Comparison of ENCODE assay signal across 10 mouse cellular contexts in genomic region chr13:92241426-92241825, GRCm38 (mm10).
A peak's percentile ranks its signal among the peaks of the same experiment; 100 is the strongest.
DNase-seq lines count a peak whose midpoint lies in the region; ATAC-seq and TF ChIP-seq lines count a peak whose summit lies in the region.
"Had no signal": no experiment of that assay in that cellular context is flagged by ENCODE, and none has a peak within 500 bp of the region (broad histone marks: within the 10 kb centered on the region; RNA-seq: fewer than 3 reads in every experiment).

No protein-coding gene starts in this region.

- TF ChIP-seq EP300 in lung, postnatal 0 days (IDR thresholded peaks at IDR 0.05) = no peak

- DNase-seq in lung, postnatal 0 days (ENCODE audit: low spot score) = peak; percentile 62
- no peak for DNase-seq in lung, postnatal 25 days (ENCODE audit: low spot score)
- peak; percentile 58 for DNase-seq in Muller cell, postnatal 12 days (ENCODE audit: inconsistent ontology term)
- peak; percentile 21 for DNase-seq in fibroblast of lung, adult 2 months (ENCODE audit: low read depth)
- DNase-seq in left cerebral cortex, adult 9 months (ENCODE audit: low spot score in 2 of 2) = no peak
- no peak for DNase-seq in midbrain, embryonic 10.5 days (ENCODE audit: low spot score)
- DNase-seq in right cerebral cortex, postnatal 14 days = no peak

- TF ChIP-seq POLR2A in myocyte (IDR thresholded peaks at IDR 0.05; ENCODE audit: insufficient read length, low read depth) = no peak

- no peak for TF ChIP-seq CTCF in lung, postnatal 0 days (IDR thresholded peaks at IDR 0.05)

- no peaks in the 10 kb centered on the region for H3K4me1 ChIP-seq in lung, postnatal 0 days (ENCODE audit: insufficient read depth, low read depth, low read length)
- H3K4me1 ChIP-seq in midbrain, embryonic 10.5 days = no peaks in the 10 kb centered on the region
- H3K4me1 ChIP-seq: embryonic facial prominence, embryonic 15.5 days had no signal

- no peak overlapping the region for H3ac ChIP-seq in myocyte (ENCODE audit: control insufficient read depth, insufficient read length)

- H3K9me3 ChIP-seq in lung, postnatal 0 days (ENCODE audit: low read length) = no peaks in the 10 kb centered on the region
- H3K9me3 ChIP-seq in midbrain, embryonic 10.5 days (replicated peaks) = no peaks in the 10 kb centered on the region
- H3K9me3 ChIP-seq: embryonic facial prominence, embryonic 15.5 days; heart, embryonic 13.5 days had no signal

- no peaks in the 10 kb centered on the region for H3K36me3 ChIP-seq in lung, postnatal 0 days (ENCODE audit: insufficient read depth, low read length)
- H3K36me3 ChIP-seq in myocyte (ENCODE audit: control insufficient read depth, insufficient read depth) = no peaks in the 10 kb centered on the region
- peaks cover 25% of the 10 kb centered on the region for H3K36me3 ChIP-seq in midbrain, embryonic 10.5 days

- ATAC-seq in lung, postnatal 0 days = peak; percentile 77

- no peak overlapping the region for H3K27ac ChIP-seq in lung, postnatal 0 days (ENCODE audit: low read length)
- no peak overlapping the region for H3K27ac ChIP-seq in midbrain, embryonic 10.5 days (replicated peaks)
- H3K27ac ChIP-seq: embryonic facial prominence, embryonic 15.5 days; heart, embryonic 13.5 days had no signal

- H3K79me2 ChIP-seq in myocyte (ENCODE audit: control insufficient read depth, insufficient read depth) = no peaks in the 10 kb centered on the region

- H3K27me3 ChIP-seq in lung, postnatal 0 days (replicated peaks; ENCODE audit: insufficient read depth, low read length) = no peaks in the 10 kb centered on the region
- H3K27me3 ChIP-seq in myocyte (ENCODE audit: control insufficient read depth, insufficient read depth, insufficient read length) = no peaks in the 10 kb centered on the region
- H3K27me3 ChIP-seq in midbrain, embryonic 10.5 days (ENCODE audit: low read depth, poor library complexity, severe bottlenecking) = no peaks in the 10 kb centered on the region
- H3K27me3 ChIP-seq: embryonic facial prominence, embryonic 15.5 days; heart, embryonic 13.5 days had no signal

- no peak overlapping the region for H3K4me3 ChIP-seq in lung, postnatal 0 days (ENCODE audit: low read depth, low read length)
- no peak overlapping the region for H3K4me3 ChIP-seq in myocyte
- H3K4me3 ChIP-seq in midbrain, embryonic 10.5 days = no peak overlapping the region
- H3K4me3 ChIP-seq: embryonic facial prominence, embryonic 15.5 days; heart, embryonic 13.5 days had no signal

- 58% methylated on average over 4 of the region's 4 CpGs for WGBS in lung, postnatal 0 days
- WGBS in midbrain, embryonic 10.5 days = 79% methylated on average over 4 of the region's 4 CpGs

- H3K4me2 ChIP-seq in lung, postnatal 0 days (replicated peaks; ENCODE audit: low read depth, low read length) = no peak overlapping the region
- H3K4me2 ChIP-seq in myocyte (ENCODE audit: low read depth) = peak overlapping the region; percentile 40
- H3K4me2 ChIP-seq: embryonic facial prominence, embryonic 15.5 days; heart, embryonic 13.5 days had no signal

- no peak overlapping the region for H3K9ac ChIP-seq in lung, postnatal 0 days (replicated peaks; ENCODE audit: low read depth)
- H3K9ac ChIP-seq: embryonic facial prominence, embryonic 15.5 days; heart, embryonic 13.5 days had no signal

TF ChIP-seq in myocyte, 11 proteins besides CTCF, POLR2A, EP300 and RAD21:
- TF ChIP-seq MYOG (IDR thresholded peaks at IDR 0.05; ENCODE audit: control insufficient read depth in 1 of 3, insufficient read depth in 1 of 3, insufficient read length in 2 of 3, low read depth in 2 of 3) (peak in 2 of 3 experiments; percentile 39 to 72), REST (IDR thresholded peaks at IDR 0.05; ENCODE audit: insufficient read depth, insufficient read length) (no peak), MYOD1 (IDR thresholded peaks at IDR 0.05; ENCODE audit: control insufficient read depth in 1 of 3, insufficient read length in 2 of 3, low read depth in 2 of 3) (peak in 2 of 3 experiments; percentile 55 to 88), TCF3 (IDR thresholded peaks at IDR 0.05; ENCODE audit: insufficient read length, low read depth) (no peak), MAX (IDR thresholded peaks at IDR 0.05; ENCODE audit: low read depth) (no peak), TCF12 (IDR thresholded peaks at IDR 0.05; ENCODE audit: insufficient read depth, poor library complexity, severe bottlenecking) (no peak), E2F4 (IDR thresholded peaks at IDR 0.05; ENCODE audit: insufficient read depth) (no peak), USF1 (IDR thresholded peaks at IDR 0.05; ENCODE audit: low read depth) (no peak)

Comparison
In these comparisons a context has a peak if more than half of its experiments do, and no peak if none do; other contexts are left out.
1. DNase-seq: peak in lung, postnatal 0 days (single experiment), Muller cell, postnatal 12 days (single experiment) and fibroblast of lung, adult 2 months (single experiment); none in lung, postnatal 25 days (single experiment), left cerebral cortex, adult 9 months (0 of 2), midbrain, embryonic 10.5 days (single experiment) and right cerebral cortex, postnatal 14 days (single experiment).